Mouse (Mus musculus) neural tube, embryonic 15.5 days (tissue): ENCODE results near the gene Bola2. TPM values are rescaled to one million over a fixed set of nuclear protein-coding genes. Genes with fewer than 3 reads are reported as not detected.

Experiments used
- ATAC-seq: fragments of 200-750 bp; cut with Nextera tagmentation; 2 replicates; pipeline ENCODE4 v1.8.0; 2017; ENCODE audit warnings: mild to moderate bottlenecking, moderate TSS enrichment, moderate library complexity; ENCODE audit not compliant: low FRiP score
- H3K27ac ChIP-seq: fragments of 300-500 bp; sonication (generic); replicated peaks from 2 replicates; pipeline ENCODE4 v1.5.1; 2015; ENCODE audit warnings: mild to moderate bottlenecking, inconsistent platforms
- H3K27me3 ChIP-seq: fragments of 300-500 bp; sonication (generic); replicated peaks from 2 replicates; pipeline ENCODE4 v1.6.1; 2015; ENCODE audit warnings: inconsistent platforms
- H3K36me3 ChIP-seq: fragments of 300-500 bp; sonication (generic); 2 replicates; pipeline ENCODE4 v1.6.1; 2015; ENCODE audit warnings: inconsistent platforms
- H3K4me1 ChIP-seq: fragments of 300-500 bp; sonication (generic); 2 replicates; pipeline ENCODE4 v1.6.1; 2015; ENCODE audit warnings: inconsistent platforms
- H3K4me2 ChIP-seq: fragments of 300-500 bp; sonication (generic); 2 replicates; pipeline ENCODE4 v1.6.1; 2015; ENCODE audit warnings: inconsistent platforms, mild to moderate bottlenecking, moderate library complexity
- H3K4me3 ChIP-seq: fragments of 300-500 bp; sonication (generic); replicated peaks from 2 replicates; pipeline ENCODE4 v1.5.1; 2015; ENCODE audit warnings: mild to moderate bottlenecking, inconsistent platforms
- H3K9ac ChIP-seq: fragments of 300-500 bp; sonication (generic); replicated peaks from 2 replicates; pipeline ENCODE4 v1.6.1; 2015; ENCODE audit warnings: mild to moderate bottlenecking, inconsistent platforms
- H3K9me3 ChIP-seq: fragments of 300-500 bp; sonication (generic); replicated peaks from 2 replicates; pipeline ENCODE4 v1.6.1; 2016; ENCODE audit warnings: inconsistent platforms
- WGBS: fragments of 180-500 bp; shearing (Covaris S2); methylation state at CpG from one replicate; pipeline ENCODE4 v1.1.7; 2015; ENCODE audit warnings: mixed read lengths; 5-methylcytosine and 5-hydroxymethylcytosine counted together
- polyA plus RNA-seq: library from polyadenylated mRNA; unstranded; fragments of >200 nt; fragmentation: Nextera tagmentation; extraction: Ambion mirVana; gene quantifications from 2 replicates; pipeline ENCODE4 v1.2.1, GENCODE M21; 2015

Gene Bola2
- polyA plus RNA-seq, 1 experiment from 2014 or later = 154 TPM

- H3K4me2 ChIP-seq = no peak overlapping the region
- ATAC-seq = no peak
Measured at GRCm38 (mm10) chr7:126746066-126746465, 50.9 kb downstream of the Bola2 start.

GRCm38 (mm10) chr7:126746798-126747197, 51.6 kb downstream of the Bola2 start:
- H3K36me3 ChIP-seq = no peaks in the 10 kb centered on the region
- no peak overlapping the region for H3K4me3 ChIP-seq
- no peaks in the 10 kb centered on the region for H3K4me1 ChIP-seq
- H3K9me3 ChIP-seq = no peaks in the 10 kb centered on the region
- H3K27me3 ChIP-seq = no peaks in the 10 kb centered on the region
- ATAC-seq = no peak
- no peak overlapping the region for H3K4me2 ChIP-seq
- 51% methylated on average over 6 of the region's 6 CpGs for WGBS
- H3K27ac ChIP-seq = no peak overlapping the region
- no peak overlapping the region for H3K9ac ChIP-seq

More at GRCm38 (mm10) chr7:126746066-126746465, 50.9 kb downstream of the Bola2 start:
- no peaks in the 10 kb centered on the region for H3K27me3 ChIP-seq
- no peaks in the 10 kb centered on the region for H3K9me3 ChIP-seq
- no peaks in the 10 kb centered on the region for H3K36me3 ChIP-seq
- H3K4me3 ChIP-seq = no peak overlapping the region
- WGBS = 93% methylated on average over 12 of the region's 12 CpGs
- no peaks in the 10 kb centered on the region for H3K4me1 ChIP-seq
- H3K9ac ChIP-seq = no peak overlapping the region
- H3K27ac ChIP-seq = no peak overlapping the region

- H3K4me1 ChIP-seq = no peaks in the 10 kb centered on the region
- H3K27me3 ChIP-seq = no peaks in the 10 kb centered on the region
- no peak overlapping the region for H3K9ac ChIP-seq
- no peaks in the 10 kb centered on the region for H3K36me3 ChIP-seq
- H3K4me3 ChIP-seq = no peak overlapping the region
- no peaks in the 10 kb centered on the region for H3K9me3 ChIP-seq
- no peak overlapping the region for H3K27ac ChIP-seq
- H3K4me2 ChIP-seq = no peak overlapping the region
- WGBS = 74% methylated on average over 7 of the region's 7 CpGs
- no peak for ATAC-seq
Measured at GRCm38 (mm10) chr7:126748824-126749223, 53.6 kb downstream of the Bola2 start.

Other genes starting within 250 kb of the Bola2 start
- 6.5 and 12.7 TPM in 2 replicates for gene Atp2a1, start 232.3 kb upstream of the Bola2 start, polyA plus RNA-seq
- 69.4 and 69.6 TPM in 2 replicates for gene Sh2b1, start 220.0 kb upstream of the Bola2 start, polyA plus RNA-seq
- 139 and 147 TPM in 2 replicates for gene Tufm, start 208.0 kb upstream of the Bola2 start, polyA plus RNA-seq
- gene Atxn2l, start 192.0 kb upstream of the Bola2 start, polyA plus RNA-seq = 66.0 and 69.5 TPM in 2 replicates
- gene Eif3c, start 129.0 kb upstream of the Bola2 start, polyA plus RNA-seq = 178 and 194 TPM in 2 replicates
- 0.22 and 1.3 TPM in 2 replicates for gene Apobr, start 110.5 kb upstream of the Bola2 start, polyA plus RNA-seq
- gene Cln3, start 109.6 kb upstream of the Bola2 start, polyA plus RNA-seq = 32.6 and 32.7 TPM in 2 replicates
- gene Il27, start 100.5 kb upstream of the Bola2 start, polyA plus RNA-seq = not detected in 2 replicates
- 12.4 and 13.9 TPM in 2 replicates for gene Nupr1, start 64.5 kb upstream of the Bola2 start, polyA plus RNA-seq
- 53.2 and 64.5 TPM in 2 replicates for gene Sgf29, start 46.1 kb upstream of the Bola2 start, polyA plus RNA-seq
- 3.4 and 5.1 TPM in 2 replicates for gene Sult1a1, start 19.0 kb upstream of the Bola2 start, polyA plus RNA-seq
- 13.9 and 18.2 TPM in 2 replicates for gene Slx1b, start 383 bp downstream of the Bola2 start, polyA plus RNA-seq
- gene Coro1a, start 12.4 kb downstream of the Bola2 start, polyA plus RNA-seq = 120 and 192 TPM in 2 replicates
- gene Mapk3, start 64.2 kb downstream of the Bola2 start, polyA plus RNA-seq = 104 and 105 TPM in 2 replicates
- 1.0 and 1.5 TPM in 2 replicates for gene Gdpd3, start 70.9 kb downstream of the Bola2 start, polyA plus RNA-seq
- 187 and 207 TPM in 2 replicates for gene Ypel3, start 81.6 kb downstream of the Bola2 start, polyA plus RNA-seq
- 0.34 and 0.35 TPM in 2 replicates for gene Tbx6, start 86.1 kb downstream of the Bola2 start, polyA plus RNA-seq
- gene Ppp4c, start 97.1 kb downstream of the Bola2 start, polyA plus RNA-seq = 154 and 188 TPM in 2 replicates
- 48.2 and 54.4 TPM in 2 replicates for gene Fam57b, start 102.3 kb downstream of the Bola2 start, polyA plus RNA-seq
- not detected in 2 replicates for gene 4930451I11Rik, start 136.2 kb downstream of the Bola2 start, polyA plus RNA-seq
- gene Doc2a, start 152.0 kb downstream of the Bola2 start, polyA plus RNA-seq = 36.2 and 39.3 TPM in 2 replicates
- 20.3 and 28.6 TPM in 2 replicates for gene Hirip3, start 166.6 kb downstream of the Bola2 start, polyA plus RNA-seq
- gene Ino80e, start 167.0 kb downstream of the Bola2 start, polyA plus RNA-seq = 89.4 and 90.5 TPM in 2 replicates
- 52.4 and 55.2 TPM in 2 replicates for gene Taok2, start 189.3 kb downstream of the Bola2 start, polyA plus RNA-seq
- 30.9 and 31.1 TPM in 2 replicates for gene Tmem219, start 227.5 kb downstream of the Bola2 start, polyA plus RNA-seq
- gene Kctd13, start 233.5 kb downstream of the Bola2 start, polyA plus RNA-seq = 102 and 121 TPM in 2 replicates